Mouse (Mus musculus): ENCODE data around the gene Vdr.
A peak's percentile ranks its signal among the peaks of the same experiment; 100 is the strongest.

Vdr gene

DNA sequence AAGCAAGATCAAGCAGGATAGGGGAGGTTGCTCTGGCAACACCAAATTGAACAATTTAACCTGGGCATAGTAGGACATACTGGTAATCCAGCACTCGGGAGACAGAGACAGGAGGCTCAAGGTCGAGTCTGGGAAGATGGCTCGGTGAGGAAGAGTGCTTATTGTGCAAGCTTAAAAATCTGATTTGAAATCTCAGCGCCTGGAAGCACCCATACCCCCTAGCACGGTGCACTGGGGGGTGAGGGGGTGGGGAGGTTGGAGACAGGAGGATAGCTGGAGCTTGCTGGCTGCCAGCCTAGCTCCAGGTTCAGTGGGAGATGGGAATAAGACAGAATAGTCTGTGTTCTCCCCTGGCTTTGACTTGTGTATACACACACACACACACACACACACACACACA lies 9.9 kb upstream of the Vdr start:
- no peak for DNase-seq (ENCODE audit: low read depth, low spot score)

- no peak for DNase-seq (ENCODE audit: low read depth, low spot score)
These were observed 8.8 kb upstream of the Vdr start for GRCm38 (mm10) chr15:97919217-97919616.

- no peak for DNase-seq (ENCODE audit: low read depth, low spot score)
These were observed 7.6 kb upstream of the Vdr start for GRCm38 (mm10) chr15:97917994-97918393.

DNA sequence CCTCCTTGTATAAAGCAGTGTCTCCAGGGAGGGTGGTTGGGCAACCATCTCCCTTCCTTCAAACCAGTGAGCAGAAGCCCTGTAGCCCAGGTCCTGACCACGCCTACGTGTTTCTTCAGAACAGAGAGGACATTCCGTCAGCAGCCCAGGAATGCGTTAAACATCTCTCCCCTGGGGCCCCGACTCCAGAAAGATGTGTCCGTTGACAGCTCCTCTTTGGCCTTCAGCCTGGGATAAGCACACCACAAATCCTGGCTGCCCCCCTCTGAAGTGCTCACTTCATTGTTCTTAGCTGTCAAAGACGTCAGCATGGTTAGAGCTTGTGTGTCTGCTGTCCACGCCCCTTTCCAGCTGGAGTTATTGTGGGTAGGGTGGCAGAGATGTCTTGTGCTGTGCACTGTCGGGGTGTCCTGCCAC lies 3.9 kb upstream of the Vdr start:
- peak; percentile 68 for DNase-seq (ENCODE audit: low read depth, low spot score)

GRCm38 (mm10) chr15:97907801-97908751 lies 2.4 kb downstream of the Vdr start:
- peak; percentile 56 for DNase-seq (ENCODE audit: low read depth, low spot score)

DNA sequence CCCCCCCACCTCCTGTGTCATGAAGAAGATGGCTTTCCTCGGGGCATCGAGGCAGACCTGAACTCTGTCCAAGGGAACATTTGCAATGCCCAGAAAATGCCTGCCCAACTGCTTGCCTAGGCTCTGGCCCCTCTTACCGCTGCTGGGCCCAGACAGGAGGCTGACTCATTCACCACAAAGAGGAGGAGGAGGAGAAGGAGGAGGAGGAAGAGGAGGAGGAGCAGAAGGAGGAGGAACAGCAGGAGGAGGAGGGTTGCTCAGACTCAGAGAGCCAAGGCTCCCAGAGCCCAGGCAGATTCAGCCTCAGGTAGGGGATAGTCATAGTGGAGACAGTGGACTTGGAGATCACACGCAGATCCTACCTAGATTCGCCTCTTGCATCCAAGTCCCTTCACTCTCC lies 3.2 kb downstream of the Vdr start:
- DNase-seq (ENCODE audit: low read depth, low spot score), result no peak

DNA sequence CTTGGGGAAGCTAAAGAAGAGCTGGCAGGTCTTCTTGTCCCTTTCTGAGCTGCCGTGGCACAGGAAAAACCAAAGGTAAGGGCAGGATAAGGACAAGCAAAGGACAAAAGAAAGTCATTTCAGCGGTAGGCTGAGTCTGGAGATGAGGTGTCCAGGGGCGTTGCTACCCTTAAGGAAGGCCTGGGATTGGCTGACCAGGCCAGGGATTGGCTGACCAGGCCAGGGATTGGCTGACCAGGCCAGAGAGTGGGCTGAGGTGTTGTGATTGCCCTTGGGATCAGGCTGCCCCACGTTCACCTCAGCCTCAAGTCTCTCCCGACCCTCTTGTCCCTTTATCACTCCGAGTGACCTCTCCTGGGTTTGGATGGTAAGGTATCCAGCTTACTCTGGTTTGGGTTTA lies 5.1 kb downstream of the Vdr start:
- DNase-seq (ENCODE audit: low read depth, low spot score), result no peak

- no peak for DNase-seq (ENCODE audit: low read depth, low spot score)
These were observed 6.0 kb downstream of the Vdr start for GRCm38 (mm10) chr15:97904339-97904991.

DNA sequence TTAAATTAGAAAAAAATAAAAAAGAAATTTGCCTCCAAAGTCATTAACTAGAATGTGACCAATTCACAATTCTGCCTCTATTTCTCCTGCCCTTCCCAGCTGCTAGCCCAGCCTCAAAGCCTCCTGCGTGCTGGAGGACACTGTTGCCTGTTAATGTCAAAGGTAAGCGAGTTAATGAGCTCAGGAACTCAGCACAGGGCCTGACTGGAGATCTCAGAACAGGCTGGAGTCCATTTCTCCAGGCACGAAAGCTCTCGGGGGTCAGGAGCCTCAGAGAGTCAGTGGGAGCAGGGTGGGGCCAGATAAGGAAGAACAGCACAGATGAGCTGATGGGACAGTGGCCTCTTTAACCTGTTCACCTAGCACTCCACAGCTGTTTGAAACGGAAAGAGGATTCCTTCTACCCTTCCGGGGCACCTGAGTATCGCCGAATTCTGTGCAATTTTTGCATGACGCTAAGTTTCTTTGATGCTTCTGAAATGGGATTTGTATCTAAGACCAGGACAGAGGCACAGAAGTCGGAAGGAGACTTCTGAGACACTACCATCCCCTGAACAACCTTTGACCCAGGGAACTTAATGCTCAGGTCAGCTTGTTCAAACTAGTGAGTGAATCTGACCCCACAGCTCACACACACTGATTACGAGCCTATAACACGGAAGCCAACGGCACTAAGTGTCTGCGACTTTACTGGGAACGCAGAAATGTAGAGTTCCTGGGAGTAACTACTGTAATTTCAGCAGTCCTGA lies 7.0 kb downstream of the Vdr start:
- no peak for DNase-seq (ENCODE audit: low read depth, low spot score)

- no peak for DNase-seq (ENCODE audit: low read depth, low spot score)
These were observed 9.4 kb downstream of the Vdr start for GRCm38 (mm10) chr15:97900991-97901390.

GRCm38 (mm10) chr15:97900336-97900912 lies 10.0 kb downstream of the Vdr start:
- no peak for DNase-seq (ENCODE audit: low read depth, low spot score)

- DNase-seq (ENCODE audit: low read depth, low spot score), result no peak
These were observed 10.7 kb downstream of the Vdr start for GRCm38 (mm10) chr15:97899714-97900113.

DNA sequence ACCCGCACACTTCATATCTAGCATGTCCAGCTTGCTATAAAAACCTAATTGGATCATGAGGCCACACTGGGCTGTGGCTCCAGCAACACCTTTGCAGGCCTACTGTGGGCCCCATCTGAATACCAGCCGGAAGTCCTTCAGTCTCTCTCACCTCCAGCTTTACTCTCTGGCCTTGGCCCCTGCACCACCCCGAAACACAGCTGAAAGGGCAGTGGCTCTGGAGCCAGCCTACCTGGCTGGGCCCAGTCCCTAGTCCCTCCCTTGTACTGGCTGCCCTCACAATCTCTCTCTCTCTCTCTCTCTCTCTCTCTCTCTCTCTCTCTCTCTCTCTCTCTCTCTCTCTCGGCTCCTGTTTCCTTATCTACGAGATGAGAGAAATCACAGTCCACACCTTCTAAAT lies 11.6 kb downstream of the Vdr start:
- DNase-seq (ENCODE audit: low read depth, low spot score), result no peak

GRCm38 (mm10) chr15:97896861-97897654 lies 13.4 kb downstream of the Vdr start:
- DNase-seq (ENCODE audit: low read depth, low spot score), result no peak

DNA sequence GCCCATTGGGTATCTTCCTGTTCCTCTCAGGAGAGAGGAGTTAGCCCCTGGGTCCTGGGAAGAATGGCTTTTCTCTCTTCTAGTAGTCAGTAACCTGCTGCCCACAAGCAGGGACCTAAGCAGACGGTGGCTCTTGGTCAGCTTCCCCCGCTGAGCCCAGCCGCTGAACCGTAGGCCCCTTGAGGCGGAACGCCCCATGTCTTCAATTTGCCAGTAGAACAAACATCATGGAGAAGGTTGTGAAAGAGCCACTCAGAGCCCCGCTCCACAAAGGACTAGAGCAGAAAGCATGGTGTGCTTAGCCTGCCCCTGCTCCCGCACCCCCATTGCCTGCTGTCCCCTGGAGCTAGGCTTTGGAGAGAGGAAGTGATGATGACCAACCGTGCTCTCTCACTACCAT lies 14.1 kb downstream of the Vdr start:
- no peak for DNase-seq (ENCODE audit: low read depth, low spot score)

GRCm38 (mm10) chr15:97895847-97896246 lies 14.6 kb downstream of the Vdr start:
- no peak for DNase-seq (ENCODE audit: low read depth, low spot score)

DNA sequence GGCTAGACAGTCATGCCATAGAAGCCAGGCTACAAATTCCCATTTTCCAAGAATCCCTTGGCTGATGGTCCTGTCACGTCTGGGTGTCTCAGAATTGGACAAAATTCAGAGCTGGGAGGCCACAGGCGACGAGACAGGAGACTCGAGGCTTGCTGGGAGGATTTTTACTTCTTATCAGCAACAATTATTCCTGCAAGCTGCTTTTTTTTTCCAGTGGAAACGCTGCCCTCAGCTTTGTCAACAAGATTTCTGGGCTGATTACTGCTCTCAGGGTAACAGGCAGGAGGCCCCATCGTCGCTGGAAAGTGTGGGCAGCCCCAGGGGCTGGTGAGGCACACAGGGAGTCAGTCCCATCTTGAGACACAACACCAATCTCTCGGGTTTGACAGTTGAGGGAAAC lies 17.9 kb downstream of the Vdr start:
- no peak for DNase-seq (ENCODE audit: low read depth, low spot score)

GRCm38 (mm10) chr15:97890450-97890849 lies 20.0 kb downstream of the Vdr start:
- DNase-seq (ENCODE audit: low read depth, low spot score), result no peak

- DNase-seq (ENCODE audit: low read depth, low spot score), result no peak
These were observed 20.4 kb downstream of the Vdr start for GRCm38 (mm10) chr15:97890017-97890416.

GRCm38 (mm10) chr15:97887541-97888016 lies 22.9 kb downstream of the Vdr start:
- no peak for DNase-seq (ENCODE audit: low read depth, low spot score)

- no peak for DNase-seq (ENCODE audit: low read depth, low spot score)
These were observed 29.0 kb downstream of the Vdr start for GRCm38 (mm10) chr15:97881423-97881822.
